Mouse (Mus musculus) C2C12 (cell line): ENCODE measurements at regions not wholly inside any gene's neighbourhood (a gene's known extent, or its start where the extent isn't known, plus 50 kb on each side); places are given as distances from the start of the nearest gene placed in this dataset.

Experiments used
- H3K27me3 ChIP-seq: one replicate; pipeline ENCODE4 v1.6.1; 2011; ENCODE audit not compliant: control insufficient read depth, insufficient read depth, insufficient read length
- H3K36me3 ChIP-seq: one replicate; pipeline ENCODE4 v1.6.1; 2011; ENCODE audit not compliant: control insufficient read depth, insufficient read depth
- H3K4me3 ChIP-seq: one replicate; pipeline ENCODE4 v1.5.1; 2011; ENCODE audit warnings: mild to moderate bottlenecking, control low read depth; ENCODE audit not compliant: poor library complexity, insufficient read depth, severe bottlenecking
- H3K79me2 ChIP-seq: one replicate; pipeline ENCODE4 v1.6.1; 2011; ENCODE audit not compliant: control insufficient read depth, insufficient read depth
- H3K79me3 ChIP-seq: one replicate; pipeline ENCODE4 v1.6.1; 2011; ENCODE audit warnings: low read depth, control low read depth
- H3ac ChIP-seq: one replicate; pipeline ENCODE3; 2011; ENCODE audit warnings: low read depth; ENCODE audit not compliant: control insufficient read depth, insufficient read length
- CEBPB ChIP-seq: IDR thresholded peaks from one replicate; pipeline ENCODE4 v1.6.1; 2011; ENCODE audit warnings: low read depth, mild to moderate bottlenecking, control low read depth, moderate library complexity
- CTCF ChIP-seq: IDR thresholded peaks from one replicate; pipeline ENCODE4 v1.5.1; 2011; ENCODE audit not compliant: control insufficient read depth, insufficient read depth, insufficient read length
- FOSL1 ChIP-seq: IDR thresholded peaks from one replicate; pipeline ENCODE4 v1.8.0; 2011; ENCODE audit warnings: mild to moderate bottlenecking, low read length; ENCODE audit not compliant: poor library complexity, insufficient read depth, severe bottlenecking
- MAX ChIP-seq: IDR thresholded peaks from one replicate; pipeline ENCODE4 v1.6.1; 2011; ENCODE audit warnings: mild to moderate bottlenecking, control low read depth
- MYOD1 ChIP-seq: IDR thresholded peaks from one replicate; pipeline ENCODE4 v1.6.1; 2011; ENCODE audit warnings: low read depth; ENCODE audit not compliant: control insufficient read depth, insufficient read length
- MYOG ChIP-seq: IDR thresholded peaks from one replicate; pipeline ENCODE4 v1.6.1; 2011; ENCODE audit not compliant: control insufficient read depth, insufficient read length; ENCODE audit errors: extremely low read depth
- USF1 ChIP-seq: IDR thresholded peaks from one replicate; pipeline ENCODE4 v1.6.1; 2011; ENCODE audit warnings: low read depth, mild to moderate bottlenecking, control low read depth, moderate library complexity

GRCm38 (mm10) chr3:151332688-151333452 is 104.8 kb upstream of the Adgrl4 start:
- no peaks in the 10 kb centered on the region for H3K79me2 ChIP-seq
- no peak overlapping the region for H3ac ChIP-seq
- no peak overlapping the region for H3K4me3 ChIP-seq
- no peaks in the 10 kb centered on the region for H3K79me3 ChIP-seq
- no peaks in the 10 kb centered on the region for H3K27me3 ChIP-seq
- no peak for TF ChIP-seq FOSL1
- TF ChIP-seq MYOD1 = no peak
- TF ChIP-seq CEBPB = no peak
- no peak for TF ChIP-seq USF1
- no peak for TF ChIP-seq MAX
- no peak for TF ChIP-seq MYOG
- no peaks in the 10 kb centered on the region for H3K36me3 ChIP-seq

- Histone ChIP-seq H3K27me3 (no peaks in the 10 kb centered on the region), H3K4me3 (no peak overlapping the region), H3ac (no peak overlapping the region), H3K36me3 (no peaks in the 10 kb centered on the region), H3K79me2 (no peaks in the 10 kb centered on the region), H3K79me3 (no peaks in the 10 kb centered on the region)
- no peak for TF ChIP-seq MAX
- no peak for TF ChIP-seq MYOG
- TF ChIP-seq CEBPB = no peak
- no peak for TF ChIP-seq USF1
- no peak for TF ChIP-seq CTCF
- TF ChIP-seq MYOD1 = no peak
- no peak for TF ChIP-seq FOSL1
Observed at GRCm38 (mm10) chr3:151333867-151334341, 103.8 kb upstream of the Adgrl4 start.

- Histone ChIP-seq H3K79me3 (no peaks in the 10 kb centered on the region), H3K36me3 (no peaks in the 10 kb centered on the region), H3K27me3 (no peaks in the 10 kb centered on the region), H3ac (no peak overlapping the region), H3K79me2 (no peaks in the 10 kb centered on the region), H3K4me3 (no peak overlapping the region)
- TF ChIP-seq USF1 (no peak), MYOG (no peak), MYOD1 (no peak), CEBPB (no peak), FOSL1 (no peak)
Observed at GRCm38 (mm10) chr3:151351481-151352090, 86.1 kb upstream of the Adgrl4 start.

- H3K27me3 ChIP-seq = no peaks in the 10 kb centered on the region
- H3K79me3 ChIP-seq = no peaks in the 10 kb centered on the region
- H3ac ChIP-seq = no peak overlapping the region
- H3K4me3 ChIP-seq = no peak overlapping the region
- no peak for TF ChIP-seq FOSL1
- H3K79me2 ChIP-seq = no peaks in the 10 kb centered on the region
- H3K36me3 ChIP-seq = no peaks in the 10 kb centered on the region
Observed at GRCm38 (mm10) chr3:151366302-151366701, 71.4 kb upstream of the Adgrl4 start.

GRCm38 (mm10) chr3:151366707-151367306 is 70.9 kb upstream of the Adgrl4 start:
- H3K4me3 ChIP-seq = no peak overlapping the region
- no peaks in the 10 kb centered on the region for H3K79me3 ChIP-seq

More at GRCm38 (mm10) chr3:151366707-151367306, 70.9 kb upstream of the Adgrl4 start:
- Histone ChIP-seq H3ac (no peak overlapping the region), H3K36me3 (no peaks in the 10 kb centered on the region), H3K79me2 (no peaks in the 10 kb centered on the region), H3K27me3 (no peaks in the 10 kb centered on the region)
- TF ChIP-seq FOSL1 = no peak
- no peak for TF ChIP-seq MYOG
- TF ChIP-seq USF1 = no peak
- no peak for TF ChIP-seq CEBPB
- no peak for TF ChIP-seq MAX
- TF ChIP-seq MYOD1 = no peak
- TF ChIP-seq CTCF = no peak
